Mouse (Mus musculus) ES-E14 (cell line): Measurements from ENCODE around the gene Sh3d21. TPM values are rescaled to one million over a fixed set of nuclear protein-coding genes. Genes with fewer than 3 reads are reported as not detected.
"Not testable (repeated sequence)": the region's sequence is repeated elsewhere in the genome, so short reads cannot be mapped to it uniquely, and the experiment has no call there.

Experiments used
- DNase-seq: peaks from one replicate; pipeline ENCODE4 v3.0.0-alpha.2; 2013; ENCODE audit warnings: low read depth, low spot score
- H3K27ac ChIP-seq: 2 replicates; pipeline ENCODE4 v1.5.1; 2012; ENCODE audit warnings: low read depth, mild to moderate bottlenecking, low read length, moderate library complexity, mixed read lengths; ENCODE audit not compliant: poor library complexity, insufficient read depth, severe bottlenecking
- H3K36me3 ChIP-seq: 2 replicates; pipeline ENCODE4 v1.6.1; 2012; ENCODE audit warnings: mild to moderate bottlenecking, low read length, moderate library complexity, mixed read lengths; ENCODE audit not compliant: control insufficient read depth, poor library complexity, insufficient read depth, severe bottlenecking
- H3K4me1 ChIP-seq, 2 experiments: fragments of 150-350 bp in 1 of 2; sonication (generic) in 1 of 2; 2 replicates each; pipeline ENCODE4 v1.6.1; 2012; ENCODE audit warnings: low read length in 2 of 2, mild to moderate bottlenecking in 1 of 2, mixed read lengths in 1 of 2; ENCODE audit not compliant: control insufficient read depth in 2 of 2, insufficient read depth in 2 of 2, poor library complexity in 1 of 2
- H3K4me3 ChIP-seq, 2 experiments: fragments of 150-350 bp in 1 of 2; sonication (generic) in 1 of 2; 2 replicates each; pipeline ENCODE4 v1.5.1; 2012; ENCODE audit warnings: low read length in 2 of 2, low read depth in 1 of 2, mild to moderate bottlenecking in 1 of 2, mixed read lengths in 1 of 2; ENCODE audit not compliant: insufficient read depth in 1 of 2, poor library complexity in 1 of 2, severe bottlenecking in 1 of 2
- H3K9ac ChIP-seq: 2 replicates; pipeline ENCODE4 v1.6.1; 2012; ENCODE audit warnings: low read depth, mild to moderate bottlenecking, low read length, mixed read lengths; ENCODE audit not compliant: poor library complexity, insufficient read depth, severe bottlenecking
- H3K9me3 ChIP-seq: fragments of 150-350 bp; sonication (generic); 2 replicates; pipeline ENCODE4 v1.6.1; 2012; ENCODE audit warnings: low read depth, mild to moderate bottlenecking, low read length; ENCODE audit not compliant: control insufficient read depth, insufficient read depth
- CHD2 ChIP-seq: IDR thresholded peaks from 2 replicates; pipeline ENCODE4 v1.6.1; 2014; ENCODE audit warnings: mild to moderate bottlenecking, low read depth, low read length, inconsistent platforms
- HCFC1 ChIP-seq: IDR thresholded peaks from 2 replicates; pipeline ENCODE4 v1.6.1; 2012; ENCODE audit warnings: low read length, inconsistent platforms, borderline replicate concordance; ENCODE audit not compliant: insufficient read depth
- MAFK ChIP-seq: IDR thresholded peaks from 2 replicates; pipeline ENCODE4 v1.6.1; 2014; ENCODE audit warnings: mild to moderate bottlenecking, low read depth, low read length, inconsistent platforms; ENCODE audit not compliant: insufficient read depth
- ZC3H11A ChIP-seq: IDR thresholded peaks from 2 replicates; pipeline ENCODE4 v1.6.1; 2012; ENCODE audit warnings: low read depth, mild to moderate bottlenecking, inconsistent platforms, low read length, borderline replicate concordance
- ZNF384 ChIP-seq: IDR thresholded peaks from 2 replicates; pipeline ENCODE4 v1.6.1; 2012; ENCODE audit warnings: low read depth, low read length, inconsistent platforms
- in situ Hi-C, 2 experiments: fragments of 600-800 bp; cut with MboI; formaldehyde crosslinking; loops; one replicate each; pipeline ENCODE4 v1.15.1; 2025; ENCODE audit warnings: low sequenced_read_pairs in 2 of 2, inconsistent platforms in 1 of 2; ENCODE audit not compliant: unreplicated experiment in 2 of 2
- total RNA-seq: library from RNA; depleted of rRNA; stranded (reverse); fragments of 300-350 nt; gene quantifications from 2 replicates; pipeline ENCODE4 v1.2.3, GENCODE M21; 2012

Sh3d21 gene
- total RNA-seq, 1 experiment = 2.4 TPM

DNA sequence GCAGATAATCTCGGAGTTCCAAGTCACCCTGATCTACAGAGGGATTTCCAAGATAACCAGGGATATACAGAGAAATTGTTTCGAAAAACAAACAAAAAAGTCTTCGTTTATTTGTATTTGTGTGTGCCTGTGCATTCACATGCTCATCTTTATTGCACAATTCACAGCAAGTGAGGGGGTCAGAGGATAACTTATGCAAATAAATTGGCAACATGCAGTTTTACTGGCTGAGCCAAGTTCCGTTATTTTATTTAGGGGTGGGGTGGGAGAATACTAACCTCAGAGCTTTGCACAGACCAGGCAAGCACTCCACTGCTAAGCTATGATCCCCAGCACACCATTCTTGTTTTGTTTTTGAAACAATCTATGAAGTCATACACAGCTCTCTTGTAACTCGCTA, 10.5 kb upstream of the Sh3d21 start:
- Histone ChIP-seq H3K27ac (no peak overlapping the region), H3K9ac (no peak overlapping the region), H3K4me3 (no peak overlapping the region), H3K4me1 (peaks cover 1 to 4% of the 10 kb centered on the region in 2 experiments; a peak in 1 of 4 replicates), H3K36me3 (peaks cover 45% of the 10 kb centered on the region), H3K9me3 (no peaks in the 10 kb centered on the region)
- in situ Hi-C loops = no loop called here
- no peak for DNase-seq
- no peak for TF ChIP-seq ZNF384
- no peak for TF ChIP-seq ZC3H11A
- TF ChIP-seq MAFK = no peak
- no peak for TF ChIP-seq CHD2
- TF ChIP-seq HCFC1 = no peak

- H3K27ac ChIP-seq, H3K9ac ChIP-seq, in situ Hi-C loops, H3K9me3 ChIP-seq, H3K4me1 ChIP-seq, H3K4me3 ChIP-seq, DNase-seq: not testable (repeated sequence)
- peaks cover 45% of the 10 kb centered on the region for H3K36me3 ChIP-seq
Measured at GRCm38 (mm10) chr4:126170737-126171136, 7.4 kb upstream of the Sh3d21 start.

- DNase-seq = no peak
- H3K9ac ChIP-seq = no peak overlapping the region
- H3K4me1 ChIP-seq = peaks cover 4 to 8% of the 10 kb centered on the region in 2 experiments; a peak in 3 of 4 replicates
- in situ Hi-C loops = no loop called here
- H3K27ac ChIP-seq = no peak overlapping the region
- TF ChIP-seq CHD2 = no peak
- no peak for TF ChIP-seq ZC3H11A
- no peak for TF ChIP-seq HCFC1
- no peak for TF ChIP-seq MAFK
- TF ChIP-seq ZNF384 = no peak
- no peak overlapping the region for H3K4me3 ChIP-seq
- H3K9me3 ChIP-seq = no peaks in the 10 kb centered on the region
- H3K36me3 ChIP-seq = peaks cover 47% of the 10 kb centered on the region
Measured at GRCm38 (mm10) chr4:126168851-126169250, 5.6 kb upstream of the Sh3d21 start.

- H3K9ac ChIP-seq = no peak overlapping the region
- in situ Hi-C loops = no loop called here
- DNase-seq = no peak
- peaks cover 4 to 15% of the 10 kb centered on the region in 2 experiments for H3K4me1 ChIP-seq
- no peak overlapping the region for H3K27ac ChIP-seq
- no peaks in the 10 kb centered on the region for H3K9me3 ChIP-seq
- no peak overlapping the region for H3K4me3 ChIP-seq
- TF ChIP-seq CHD2 (no peak), ZC3H11A (no peak), MAFK (no peak), HCFC1 (no peak), ZNF384 (no peak)
- H3K36me3 ChIP-seq = peaks cover 39% of the 10 kb centered on the region
Measured at GRCm38 (mm10) chr4:126166084-126166483, 2.8 kb upstream of the Sh3d21 start.

GRCm38 (mm10) chr4:126165092-126165491, 1.8 kb upstream of the Sh3d21 start:
- in situ Hi-C loops, H3K9ac ChIP-seq, DNase-seq, H3K4me3 ChIP-seq, H3K9me3 ChIP-seq, H3K27ac ChIP-seq: not testable (repeated sequence)
- peaks cover 4 to 15% of the 10 kb centered on the region in 2 experiments for H3K4me1 ChIP-seq
- peaks cover 32% of the 10 kb centered on the region for H3K36me3 ChIP-seq
